Mouse (Mus musculus): ENCODE results near the gene Nkiras2.

- TF ChIP-seq GATA1 (IDR thresholded peaks at IDR 0.05; ENCODE audit: borderline replicate concordance, low read length): no peak
- no peak for TF ChIP-seq CTCF (IDR thresholded peaks at IDR 0.05; ENCODE audit: low read depth, low read length)
- TF ChIP-seq TAL1 (conservative IDR thresholded peaks at IDR 0.05; ENCODE audit: low read depth, low read length): no peak
- no peak for TF ChIP-seq POLR2AphosphoS5 (IDR thresholded peaks at IDR 0.05; ENCODE audit: insufficient replicate concordance, low read depth, low read length)
Observed at GRCm38 (mm10) chr11:100659806-100660205, 40.8 kb downstream of the Nkiras2 start.

Measured in G1E (cell line).